Mouse (Mus musculus): ENCODE measurements around the gene Fndc1.

Fndc1 gene

DNA sequence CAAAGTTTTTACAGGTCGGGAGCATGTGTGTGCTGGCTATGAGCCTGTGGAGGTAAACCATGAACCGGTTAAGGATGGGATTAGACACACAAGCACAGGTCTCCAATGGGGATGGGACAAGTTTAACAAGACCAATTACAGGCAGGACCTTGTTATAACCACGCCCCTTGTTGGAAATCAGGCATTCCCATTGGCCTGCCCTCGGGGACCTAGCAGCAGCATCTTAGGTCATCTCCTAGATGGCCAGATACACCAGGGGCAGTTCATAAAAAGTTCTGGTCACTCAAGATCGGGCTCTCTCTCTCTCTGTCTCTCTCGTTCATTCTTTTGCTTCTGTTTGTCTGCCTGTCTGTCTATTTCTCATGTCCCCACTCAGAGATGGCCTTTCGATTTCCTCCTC lies 6.9 kb downstream of the Fndc1 start:
- no peak for DNase-seq (ENCODE audit: low read depth, low spot score)

DNA sequence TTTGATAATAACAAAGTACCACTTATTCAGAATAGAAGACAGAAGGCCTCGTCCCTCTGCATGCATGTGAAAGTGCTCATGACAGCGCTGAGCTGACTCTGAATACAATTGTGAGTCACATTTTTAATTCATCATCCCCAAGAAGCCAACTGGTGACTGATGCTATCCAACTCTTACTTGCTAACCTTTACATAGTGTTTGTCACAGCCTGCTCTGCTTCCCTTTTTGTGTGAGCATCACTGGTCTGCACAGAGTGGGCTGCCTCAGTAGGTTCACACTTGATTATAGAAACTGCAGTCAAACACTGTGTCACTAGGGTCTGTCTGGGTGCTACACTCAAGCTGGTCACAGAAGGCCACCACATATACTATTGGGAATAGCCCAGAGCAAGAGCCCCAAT lies 10.5 kb downstream of the Fndc1 start:
- no peak for DNase-seq (ENCODE audit: low read depth, low spot score)

DNA sequence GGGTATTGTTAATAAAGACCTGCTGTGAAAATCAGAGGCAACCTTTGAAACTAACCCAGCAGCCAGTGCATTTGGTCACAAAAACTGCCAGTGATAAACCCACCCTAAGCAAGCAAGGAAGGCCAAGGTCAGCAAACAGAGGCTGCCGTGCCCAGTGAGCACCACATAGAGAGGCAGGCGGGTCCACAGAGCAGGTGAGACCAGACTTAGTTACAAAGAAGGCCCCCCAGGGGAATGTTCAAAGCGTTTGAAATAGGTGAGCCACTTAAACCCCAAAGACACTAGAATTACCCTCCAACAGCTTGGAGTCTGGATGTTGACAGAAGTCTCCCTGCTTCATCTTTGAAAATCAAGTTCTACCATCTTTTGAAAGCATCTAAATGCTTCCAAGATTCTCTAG lies 12.7 kb downstream of the Fndc1 start:
- no peak for DNase-seq (ENCODE audit: low read depth, low spot score)

DNA sequence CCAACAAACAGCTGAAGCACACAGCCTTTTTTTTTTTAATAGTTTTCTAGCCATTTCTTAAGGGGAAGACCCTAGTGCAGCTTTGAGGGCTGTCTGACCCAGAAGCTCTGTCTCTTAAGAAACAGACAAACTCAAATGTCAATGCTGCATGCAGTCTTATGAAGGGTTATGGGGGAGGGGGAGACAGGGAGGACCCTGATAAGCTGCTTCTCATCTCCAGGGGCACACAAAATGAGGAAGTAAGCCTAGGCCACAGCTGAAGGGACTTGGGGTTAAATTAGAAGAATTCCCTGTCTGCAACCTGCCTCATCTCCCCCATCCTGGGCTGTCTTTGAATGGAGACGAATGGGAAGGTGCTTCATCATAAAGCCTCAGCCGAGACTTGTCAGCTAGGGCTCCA lies 19.1 kb downstream of the Fndc1 start:
- DNase-seq (ENCODE audit: low read depth, low spot score): no peak

- no peak for DNase-seq (ENCODE audit: low read depth, low spot score)
Observed at GRCm38 (mm10) chr17:7805105-7805504, 22.0 kb downstream of the Fndc1 start.

GRCm38 (mm10) chr17:7802483-7802882 lies 24.6 kb downstream of the Fndc1 start:
- no peak for DNase-seq (ENCODE audit: low read depth, low spot score)

- DNase-seq (ENCODE audit: low read depth, low spot score): peak; percentile 56
Observed at GRCm38 (mm10) chr17:7799894-7800293, 27.2 kb downstream of the Fndc1 start.

DNA sequence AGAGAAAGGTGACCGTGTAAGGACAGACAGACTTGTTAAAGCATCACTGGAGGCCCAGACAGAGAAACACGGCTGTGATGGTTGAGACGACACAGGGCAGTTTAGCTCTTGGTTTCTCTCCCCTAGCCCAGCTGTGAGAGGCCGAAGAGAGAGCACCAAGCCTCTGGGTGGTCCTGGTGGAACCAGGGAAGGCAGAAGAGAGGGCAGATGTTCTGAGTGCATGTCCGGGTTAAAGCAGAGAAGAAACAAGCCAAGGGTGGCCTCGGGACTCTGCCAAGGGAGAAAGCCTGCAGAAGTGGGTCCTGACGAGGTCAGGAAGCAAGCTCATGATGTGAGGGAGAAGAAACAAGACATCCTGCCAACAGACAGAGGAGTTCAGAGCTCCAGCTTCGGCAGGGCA lies 31.5 kb downstream of the Fndc1 start:
- DNase-seq (ENCODE audit: low read depth, low spot score): no peak

- DNase-seq (ENCODE audit: low read depth, low spot score): no peak
Observed at GRCm38 (mm10) chr17:7795168-7795567, 31.9 kb downstream of the Fndc1 start.

DNA sequence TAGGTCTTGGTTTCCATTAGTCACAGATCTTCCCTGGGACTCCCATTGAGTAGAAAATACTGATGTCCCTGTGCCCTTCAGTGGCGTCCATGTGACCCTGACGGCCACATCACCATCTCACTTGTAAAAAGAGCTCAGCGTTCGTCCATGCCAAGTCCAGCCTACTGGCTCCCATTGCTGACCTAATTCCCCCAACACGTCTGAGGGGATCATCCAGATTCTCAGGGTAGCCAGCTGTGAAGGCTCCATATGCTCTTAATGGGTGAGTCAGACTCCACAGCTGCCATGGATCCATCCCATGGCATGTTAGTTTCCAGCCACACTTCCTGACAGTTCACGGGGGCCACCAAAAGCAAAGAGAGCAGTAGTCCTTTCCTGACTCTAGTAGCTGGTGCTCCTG lies 33.0 kb downstream of the Fndc1 start:
- DNase-seq (ENCODE audit: low read depth, low spot score): no peak

DNA sequence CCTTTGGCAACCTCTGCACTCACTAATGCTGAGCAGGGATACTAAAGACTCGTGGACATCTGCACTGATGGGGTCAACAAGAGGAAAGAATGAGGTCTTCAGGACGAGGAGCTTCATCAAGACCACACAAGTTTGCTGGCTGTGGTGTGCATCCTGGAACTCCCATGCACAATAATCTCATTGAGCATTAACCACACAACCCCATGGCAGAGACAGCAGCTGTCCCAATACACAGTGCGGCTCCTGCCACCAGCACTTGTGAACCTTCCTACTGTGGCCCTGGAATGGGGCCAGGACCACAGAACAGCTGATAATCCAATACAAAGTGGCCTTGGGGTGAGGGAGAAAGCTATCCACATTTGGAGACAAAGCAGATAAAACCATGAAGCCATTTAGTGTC lies 36.6 kb downstream of the Fndc1 start:
- no peak for DNase-seq (ENCODE audit: low read depth, low spot score)

- DNase-seq (ENCODE audit: low read depth, low spot score): no peak
Observed at GRCm38 (mm10) chr17:7774101-7774500, 53.0 kb downstream of the Fndc1 start.

- no peak for DNase-seq (ENCODE audit: low read depth, low spot score)
Observed at GRCm38 (mm10) chr17:7759786-7760185, 67.3 kb downstream of the Fndc1 start.

DNA sequence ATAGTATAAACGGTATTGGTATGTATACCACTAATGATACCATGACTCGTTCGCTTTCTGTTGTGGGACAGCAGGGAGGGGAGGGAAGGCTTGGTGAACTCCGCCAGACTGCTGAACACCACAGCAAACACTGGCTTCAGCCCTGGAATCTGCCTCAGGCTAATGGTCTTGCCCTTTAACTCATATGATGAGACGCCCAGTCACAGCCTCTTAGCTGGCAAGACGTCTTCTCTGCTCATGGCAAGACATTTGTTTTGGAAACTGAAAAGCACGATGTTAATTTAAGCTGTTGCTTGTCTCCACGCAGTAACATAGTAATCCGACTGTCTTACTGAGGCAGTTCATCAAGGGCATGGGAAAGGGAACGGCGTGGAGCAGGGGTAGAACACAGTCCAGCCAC lies 72.1 kb downstream of the Fndc1 start:
- DNase-seq (ENCODE audit: low read depth, low spot score): no peak

- DNase-seq (ENCODE audit: low read depth, low spot score): no peak
Observed at GRCm38 (mm10) chr17:7753383-7753782, 73.7 kb downstream of the Fndc1 start.

DNA sequence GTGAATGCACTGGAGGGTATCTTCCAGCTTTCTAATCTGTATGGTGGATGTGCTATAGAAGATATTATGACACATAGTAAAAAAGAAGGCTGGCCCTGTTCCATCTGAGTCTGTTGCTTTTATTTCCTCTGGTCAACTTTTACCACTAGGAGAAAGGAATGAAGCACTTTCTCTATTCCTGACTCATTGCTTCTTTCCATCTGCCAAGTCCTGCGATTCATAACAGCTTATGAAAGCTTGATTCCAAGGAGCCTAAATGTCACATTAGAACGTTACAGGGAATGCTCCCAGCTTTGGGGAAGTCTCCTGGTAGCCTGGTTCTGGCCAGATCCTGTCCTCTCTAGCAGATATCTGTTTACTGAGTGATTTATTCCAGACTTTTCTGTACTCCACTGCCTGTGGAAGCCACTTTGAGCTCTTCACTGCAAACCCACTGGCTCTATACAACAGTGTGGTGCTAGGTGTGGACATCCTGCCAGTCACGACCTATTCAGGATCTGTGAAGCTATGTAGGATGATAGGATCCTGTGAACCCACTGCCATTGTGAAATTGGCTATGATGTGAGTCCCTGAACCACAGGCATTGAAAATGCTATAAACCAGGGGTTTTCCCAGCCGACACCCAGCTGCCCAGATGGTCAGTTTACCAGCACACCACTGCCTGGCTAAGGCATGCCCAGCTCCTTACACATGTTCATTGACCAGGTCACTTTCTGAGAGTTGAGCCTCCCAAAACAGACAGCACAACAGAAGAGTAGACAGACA lies 77.9 kb downstream of the Fndc1 start:
- no peak for DNase-seq (ENCODE audit: low read depth, low spot score)

GRCm38 (mm10) chr17:7746841-7747240 lies 80.3 kb downstream of the Fndc1 start:
- DNase-seq (ENCODE audit: low read depth, low spot score): no peak

DNA sequence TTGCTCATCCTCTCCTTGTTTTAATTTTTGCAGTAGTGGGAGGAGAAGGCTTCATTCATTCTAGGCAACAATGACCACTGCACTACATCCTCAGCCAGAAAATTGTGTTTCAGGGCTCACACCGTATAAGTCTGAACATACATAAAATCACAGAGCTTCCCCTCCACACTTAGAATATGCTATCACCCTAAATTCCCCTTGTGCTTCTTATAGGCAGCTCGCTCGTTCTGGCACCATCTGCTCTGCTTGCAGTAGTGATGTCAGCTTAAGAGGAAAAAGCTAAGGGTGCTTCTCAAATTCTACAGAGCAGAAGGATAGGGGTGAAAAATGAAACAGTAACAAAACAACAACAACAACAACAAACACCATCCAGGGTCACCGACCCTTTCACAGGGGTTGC lies 82.1 kb downstream of the Fndc1 start:
- no peak for DNase-seq (ENCODE audit: low read depth, low spot score)

DNA sequence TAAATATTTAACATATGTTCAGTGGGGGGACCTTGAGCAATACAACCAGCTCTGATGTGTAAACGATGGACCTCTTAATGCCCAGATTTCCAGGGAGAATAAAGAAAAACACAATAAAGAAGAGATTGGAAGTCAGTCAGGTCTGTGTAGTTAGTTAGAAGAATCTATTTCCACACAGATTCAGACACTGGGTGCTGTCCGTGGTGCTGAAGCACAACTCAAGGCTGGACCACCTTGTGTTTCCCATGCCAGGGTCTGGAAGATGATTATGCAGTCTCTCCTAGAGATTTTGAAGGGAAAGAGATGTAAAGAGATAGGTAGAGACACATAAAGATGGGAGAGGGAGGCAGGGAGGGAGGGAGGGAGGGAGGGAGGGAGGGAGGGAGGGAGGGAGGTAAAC lies 86.1 kb downstream of the Fndc1 start:
- DNase-seq (ENCODE audit: low read depth, low spot score): peak; percentile 54

DNA sequence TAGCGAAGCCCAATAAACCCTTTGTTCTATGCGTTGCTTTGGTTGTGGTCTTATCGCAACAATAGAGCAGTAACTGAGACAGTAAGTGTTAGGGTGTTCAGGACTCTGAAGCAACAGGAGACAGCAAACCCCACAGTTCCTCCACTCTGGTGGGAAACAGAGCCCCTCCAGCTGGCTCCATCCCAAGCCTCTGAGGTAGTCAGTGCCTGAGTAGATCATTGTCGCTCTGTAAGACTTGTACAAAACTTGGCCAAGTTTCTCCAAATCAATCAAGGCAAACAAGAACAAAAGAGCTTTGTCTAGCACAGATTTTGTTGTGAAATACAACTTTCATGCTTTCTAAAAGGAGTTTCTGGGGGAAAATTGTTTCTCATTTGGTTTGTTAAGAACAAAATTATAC lies 104.1 kb downstream of the Fndc1 start:
- no peak for DNase-seq (ENCODE audit: low read depth, low spot score)

- DNase-seq (ENCODE audit: low read depth, low spot score): no peak
Observed at GRCm38 (mm10) chr17:7718886-7719285, 108.2 kb downstream of the Fndc1 start.

GRCm38 (mm10) chr17:7717945-7718344 lies 109.2 kb downstream of the Fndc1 start:
- no peak for DNase-seq (ENCODE audit: low read depth, low spot score)

- DNase-seq (ENCODE audit: low read depth, low spot score): no peak
Observed at GRCm38 (mm10) chr17:7713020-7713419, 114.1 kb downstream of the Fndc1 start.

DNA sequence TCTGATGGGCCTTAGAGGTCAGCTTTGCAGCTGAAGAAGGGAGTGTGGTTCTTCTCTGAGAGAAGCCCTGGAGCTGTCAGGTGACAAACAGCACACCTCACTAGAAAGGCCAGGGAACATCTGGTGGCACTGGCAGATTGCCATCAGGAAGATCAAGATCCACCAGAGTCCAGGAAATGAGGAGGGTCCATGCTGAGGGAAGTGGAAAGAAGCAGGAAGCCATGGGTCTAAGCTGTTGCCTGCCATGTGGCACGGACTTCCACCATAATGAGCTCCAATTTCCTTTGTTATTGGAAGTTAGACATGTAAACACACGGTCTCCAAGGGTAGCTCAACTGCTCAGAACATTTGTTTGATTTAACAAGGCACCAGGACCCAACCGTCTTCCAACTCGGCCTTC lies 120.0 kb downstream of the Fndc1 start:
- no peak for DNase-seq (ENCODE audit: low read depth, low spot score)
